Mouse (Mus musculus) forebrain, embryonic 13.5 days (tissue): ENCODE data around the gene Mex3a. TPM values are rescaled to one million over a fixed set of nuclear protein-coding genes. Genes with fewer than 3 reads are reported as not detected.
A peak's percentile ranks its signal among the peaks of the same experiment; 100 is the strongest.

ENCODE experiments used
- ATAC-seq: fragments of 200-750 bp; cut with Nextera tagmentation; 2 replicates; pipeline ENCODE4 v1.8.0; 2017
- H3K27ac ChIP-seq: fragments of 300-500 bp; sonication (generic); 2 replicates; pipeline ENCODE4 v1.5.1; 2015; ENCODE audit warnings: inconsistent platforms, mild to moderate bottlenecking, moderate library complexity
- H3K27me3 ChIP-seq: fragments of 300-500 bp; sonication (generic); 2 replicates; pipeline ENCODE4 v1.6.1; 2015; ENCODE audit warnings: mild to moderate bottlenecking, inconsistent platforms
- H3K36me3 ChIP-seq: fragments of 300-500 bp; sonication (generic); 2 replicates; pipeline ENCODE4 v1.6.1; 2015; ENCODE audit warnings: mild to moderate bottlenecking, inconsistent platforms; ENCODE audit not compliant: poor library complexity, severe bottlenecking
- H3K4me1 ChIP-seq: fragments of 300-500 bp; sonication (generic); 2 replicates; pipeline ENCODE4 v1.6.1; 2015; ENCODE audit warnings: inconsistent platforms
- H3K4me2 ChIP-seq: fragments of 300-500 bp; sonication (generic); 2 replicates; pipeline ENCODE4 v1.6.1; 2015; ENCODE audit warnings: inconsistent platforms, mild to moderate bottlenecking, moderate library complexity
- H3K4me3 ChIP-seq: fragments of 300-500 bp; sonication (generic); 2 replicates; pipeline ENCODE4 v1.5.1; 2015; ENCODE audit warnings: mild to moderate bottlenecking, inconsistent platforms
- H3K9ac ChIP-seq: fragments of 300-500 bp; sonication (generic); 2 replicates; pipeline ENCODE4 v1.6.1; 2015; ENCODE audit warnings: mild to moderate bottlenecking, inconsistent platforms
- H3K9me3 ChIP-seq: fragments of 300-500 bp; sonication (generic); replicated peaks from 2 replicates; pipeline ENCODE4 v1.6.1; 2016; ENCODE audit warnings: inconsistent platforms
- WGBS: fragments of 180-500 bp; shearing (Covaris S2); methylation state at CpG from one replicate; pipeline ENCODE4 v1.1.7; 2015; 5-methylcytosine and 5-hydroxymethylcytosine counted together
- polyA plus RNA-seq: library from polyadenylated mRNA; unstranded; fragments of >200 nt; fragmentation: Nextera tagmentation; extraction: Ambion mirVana; gene quantifications from 2 replicates; pipeline ENCODE4 v1.2.1, GENCODE M21; 2015

Mex3a gene
- polyA plus RNA-seq, 1 experiment from 2014 or later = 52.6 TPM

DNA sequence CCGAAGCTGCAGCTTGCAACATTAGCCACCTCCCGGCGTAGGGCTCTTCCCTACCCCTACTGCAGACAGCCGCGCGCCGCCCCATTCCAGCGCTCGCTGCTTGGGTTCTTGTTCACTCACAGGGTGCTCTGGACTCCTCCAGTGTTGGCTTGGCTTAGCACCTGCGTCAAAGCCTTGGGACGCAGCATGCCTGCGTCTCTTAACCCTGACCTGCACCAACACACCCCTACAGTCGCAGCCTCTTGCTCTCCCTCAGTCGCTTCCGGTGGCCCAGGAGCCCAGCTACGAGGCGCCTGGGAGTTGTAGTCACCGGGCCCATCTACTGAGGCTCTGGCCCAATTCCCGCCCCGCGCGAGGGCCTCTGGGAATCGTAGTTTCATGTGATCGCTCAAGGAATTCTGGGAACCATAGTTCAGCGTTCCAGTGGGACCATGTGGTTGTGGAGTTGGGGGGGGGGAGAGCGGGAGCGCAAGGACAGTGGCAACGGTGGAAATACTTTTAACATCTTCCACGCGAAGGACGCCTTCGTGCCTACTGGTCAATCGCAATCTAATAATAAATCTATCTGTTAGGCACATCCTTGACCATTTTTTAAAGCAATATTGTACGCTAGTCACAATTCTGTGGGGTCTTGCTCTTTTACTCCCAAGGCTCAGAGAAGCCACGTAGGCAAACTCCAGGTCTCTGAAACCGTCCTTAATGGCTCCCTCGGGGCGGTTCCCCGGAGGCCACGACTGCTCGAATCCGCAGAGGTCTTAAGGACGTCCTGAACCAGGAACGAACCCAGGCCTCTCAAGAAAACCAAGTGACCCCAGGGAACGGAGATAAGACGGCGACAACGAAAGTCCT lies 20.7 kb downstream of the Mex3a start, which contains the start of gene Lamtor2:
Gene Lamtor2 (minus strand): TSS at position 399 of the 849 bp plus-strand sequence.
- H3K4me3 ChIP-seq = peak within 1 kb of the TSS; percentile 85
- peak; percentile 94 for ATAC-seq
- peak within 1 kb of the TSS; percentile 74 for H3K4me2 ChIP-seq
- under 1% methylated on average over 48 of the region's 48 CpGs for WGBS
- H3K9ac ChIP-seq = peak within 1 kb of the TSS; percentile 93
- H3K36me3 ChIP-seq = peaks cover 27% of the 10 kb centered on the region
- H3K4me1 ChIP-seq = peaks cover 32% of the 10 kb centered on the region
- peak within 1 kb of the TSS; percentile 95 for H3K27ac ChIP-seq
- no peaks in the 10 kb centered on the region for H3K27me3 ChIP-seq
- H3K9me3 ChIP-seq = no peaks in the 10 kb centered on the region

DNA sequence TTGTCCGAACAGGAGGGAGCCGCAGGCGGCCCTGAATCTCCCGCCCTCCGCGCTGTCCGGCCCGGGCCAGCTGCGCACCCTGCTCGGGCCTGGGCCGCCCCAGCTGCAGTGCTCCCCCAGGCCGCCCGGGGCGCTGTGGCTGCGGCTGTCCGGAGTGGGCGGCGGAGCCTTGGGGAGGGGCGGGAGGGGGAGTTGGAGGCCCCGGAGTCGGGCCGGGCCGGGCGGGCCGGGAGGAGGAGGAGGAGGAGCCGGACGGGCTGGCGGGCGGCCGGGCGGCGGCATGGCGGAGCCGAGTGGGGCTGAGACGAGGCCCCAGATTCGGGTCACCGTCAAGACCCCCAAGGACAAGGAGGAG lies 21.3 kb downstream of the Mex3a start, which contains the start of gene Ubqln4:
Gene Ubqln4 (plus strand): TSS at position 234 of the 355 bp plus-strand sequence.
- WGBS = 0% methylated on average over 20 of the region's 37 CpGs
- ATAC-seq = peak; percentile 87

DNA sequence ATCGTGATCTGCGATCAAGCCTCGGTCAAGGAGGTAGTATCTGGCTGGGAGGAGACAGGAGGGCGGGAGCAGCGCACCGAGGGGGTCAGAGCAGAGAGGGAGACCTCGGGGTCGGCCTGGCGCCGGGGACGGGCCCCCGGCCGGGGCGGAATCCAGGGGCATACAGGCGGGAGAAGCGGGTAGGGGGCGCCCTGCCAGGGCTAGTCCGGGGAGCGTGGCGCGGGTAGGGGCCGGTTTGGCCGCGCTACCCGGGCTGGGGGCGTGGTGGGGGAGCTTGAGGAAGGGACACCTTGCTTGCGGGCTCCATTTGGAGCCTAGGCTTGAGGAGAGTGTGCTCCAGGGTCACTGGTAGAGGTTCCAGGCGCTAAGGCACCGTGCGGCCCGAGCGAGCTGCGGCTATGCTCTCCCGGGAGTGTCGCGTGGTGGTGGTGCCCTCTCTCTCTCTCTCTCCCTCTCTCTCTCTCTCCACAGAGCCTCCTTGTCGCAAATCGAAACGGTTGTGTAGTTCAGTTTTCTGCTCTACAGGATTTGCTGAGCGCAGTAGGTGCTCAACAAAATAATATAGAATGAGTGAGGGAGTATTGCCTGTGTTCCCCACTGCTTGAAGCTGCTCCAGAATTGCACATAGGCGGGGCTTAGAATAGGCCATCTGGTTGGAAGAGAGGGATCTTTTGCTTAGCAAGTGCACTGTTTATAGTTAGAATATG lies 21.8 kb downstream of the Mex3a start:
- peaks cover 32% of the 10 kb centered on the region for H3K4me1 ChIP-seq
- ATAC-seq = peak; percentile 22
- peak overlapping the region; percentile 95 for H3K27ac ChIP-seq
- peak overlapping the region; percentile 85 for H3K4me3 ChIP-seq
- under 1% methylated on average over 41 of the region's 41 CpGs for WGBS
- H3K36me3 ChIP-seq = peaks cover 38% of the 10 kb centered on the region
- peak overlapping the region; percentile 93 for H3K9ac ChIP-seq
- H3K4me2 ChIP-seq = peak overlapping the region; percentile 74
- H3K27me3 ChIP-seq = no peaks in the 10 kb centered on the region
- no peaks in the 10 kb centered on the region for H3K9me3 ChIP-seq

More for the DNA sequence above, 21.3 kb downstream of the Mex3a start, which contains the start of gene Ubqln4:
- H3K27me3 ChIP-seq = no peaks in the 10 kb centered on the region
- H3K9me3 ChIP-seq = no peaks in the 10 kb centered on the region
- peak within 1 kb of the TSS; percentile 93 for H3K9ac ChIP-seq
- peaks cover 33% of the 10 kb centered on the region for H3K36me3 ChIP-seq
- H3K27ac ChIP-seq = peak within 1 kb of the TSS; percentile 95
- H3K4me1 ChIP-seq = peaks cover 32% of the 10 kb centered on the region
- H3K4me2 ChIP-seq = peak within 1 kb of the TSS; percentile 74
- H3K4me3 ChIP-seq = peak within 1 kb of the TSS; percentile 85

DNA sequence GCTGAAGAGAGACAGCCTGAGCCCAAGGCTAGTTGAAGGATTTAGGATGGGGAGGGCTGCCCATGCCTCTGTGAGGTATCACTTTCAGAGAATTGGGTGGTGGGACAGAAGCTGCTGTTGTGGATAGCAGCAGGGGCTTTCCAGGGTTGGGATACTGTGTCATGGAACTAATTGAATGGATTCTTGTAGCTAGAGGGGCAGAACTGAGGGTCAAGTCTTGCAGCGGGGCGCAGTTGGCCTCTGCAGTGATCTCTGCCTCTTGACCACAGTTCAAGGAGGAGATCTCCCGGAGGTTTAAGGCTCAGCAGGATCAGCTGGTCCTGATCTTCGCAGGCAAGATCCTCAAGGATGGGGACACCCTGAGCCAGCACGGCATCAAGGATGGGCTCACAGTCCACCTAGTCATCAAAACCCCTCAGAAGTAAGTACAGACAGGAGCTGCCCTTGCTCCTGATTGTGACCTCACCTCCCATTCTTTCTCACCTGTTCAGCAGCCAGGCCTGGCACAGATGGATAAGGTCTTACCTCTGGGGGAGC lies 22.9 kb downstream of the Mex3a start:
- Histone ChIP-seq H3K4me1 (peaks cover 32% of the 10 kb centered on the region), H3K36me3 (peaks cover 49% of the 10 kb centered on the region), H3K4me3 (peak overlapping the region; percentile 12; the same call in 1 of the 2 replicates), H3K4me2 (peak overlapping the region; percentile 74), H3K27ac (no peak overlapping the region), H3K27me3 (no peaks in the 10 kb centered on the region), H3K9me3 (no peaks in the 10 kb centered on the region), H3K9ac (peak overlapping the region; percentile 31; the same call in 1 of the 2 replicates)
- 88% methylated on average over 5 of the region's 5 CpGs for WGBS
- no peak for ATAC-seq

DNA sequence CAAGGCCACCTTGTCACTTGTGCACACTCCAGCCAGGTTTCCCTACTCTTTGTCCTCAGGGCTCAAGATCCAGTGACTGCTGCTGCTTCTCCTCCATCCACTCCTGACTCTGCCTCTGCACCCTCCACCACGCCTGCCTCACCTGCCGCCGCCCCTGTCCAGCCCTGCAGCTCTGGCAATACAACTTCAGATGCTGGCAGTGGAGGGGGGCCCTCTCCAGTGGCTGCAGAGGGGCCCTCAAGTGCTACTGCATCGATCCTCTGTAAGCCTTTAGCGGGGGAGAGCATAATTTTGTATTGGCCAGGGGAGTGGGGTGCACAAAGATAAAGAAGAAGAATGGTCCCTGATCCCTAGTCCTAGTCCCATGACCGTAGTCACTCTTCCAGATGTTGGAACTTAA lies 23.5 kb downstream of the Mex3a start:
- Histone ChIP-seq H3K4me1 (peaks cover 32% of the 10 kb centered on the region), H3K27ac (no peak overlapping the region), H3K9me3 (no peaks in the 10 kb centered on the region), H3K4me3 (no peak overlapping the region), H3K9ac (0 out of 2 replicates have a peak overlapping the region, but pooled peaks have one; percentile 21), H3K36me3 (peaks cover 55% of the 10 kb centered on the region), H3K4me2 (no peak overlapping the region), H3K27me3 (no peaks in the 10 kb centered on the region)
- ATAC-seq = no peak
- 98% methylated on average over 6 of the region's 6 CpGs for WGBS

DNA sequence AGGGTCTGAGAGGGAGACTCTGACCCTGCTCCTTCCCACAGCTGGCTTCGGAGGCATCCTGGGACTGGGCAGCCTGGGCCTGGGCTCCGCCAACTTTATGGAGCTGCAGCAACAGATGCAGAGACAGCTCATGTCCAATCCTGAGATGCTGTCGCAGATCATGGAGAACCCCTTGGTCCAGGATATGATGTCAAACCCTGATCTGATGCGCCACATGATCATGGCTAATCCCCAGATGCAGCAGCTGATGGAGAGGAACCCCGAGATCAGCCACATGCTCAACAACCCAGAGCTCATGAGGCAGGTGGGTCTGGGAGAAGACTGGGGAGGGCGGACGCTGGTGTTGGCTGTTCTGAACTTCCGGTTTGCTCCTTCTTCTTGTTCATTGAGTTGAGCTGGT lies 24.4 kb downstream of the Mex3a start:
- Histone ChIP-seq H3K4me1 (peaks cover 27% of the 10 kb centered on the region), H3K4me3 (no peak overlapping the region), H3K27ac (no peak overlapping the region), H3K27me3 (no peaks in the 10 kb centered on the region), H3K9me3 (no peaks in the 10 kb centered on the region), H3K9ac (no peak overlapping the region), H3K4me2 (no peak overlapping the region), H3K36me3 (peaks cover 64% of the 10 kb centered on the region)
- 96% methylated on average over 8 of the region's 8 CpGs for WGBS
- ATAC-seq = no peak

DNA sequence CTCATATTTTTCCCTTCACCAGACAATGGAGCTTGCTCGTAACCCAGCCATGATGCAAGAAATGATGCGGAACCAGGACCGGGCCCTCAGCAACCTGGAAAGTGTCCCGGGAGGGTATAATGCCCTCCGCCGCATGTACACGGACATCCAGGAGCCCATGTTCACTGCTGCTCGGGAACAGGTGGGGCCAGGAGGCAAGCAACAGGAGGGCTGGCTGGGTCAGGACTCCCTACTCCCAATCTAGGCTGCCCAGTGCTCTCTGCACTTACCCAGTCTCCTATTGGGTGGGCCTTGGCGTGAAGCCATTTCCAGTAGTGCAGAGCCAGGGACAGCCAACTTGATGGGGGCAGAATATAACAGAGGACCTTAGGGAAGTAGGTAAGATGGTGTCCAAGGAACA lies 27.4 kb downstream of the Mex3a start:
- no peak overlapping the region for H3K9ac ChIP-seq
- H3K4me1 ChIP-seq = peaks cover 16% of the 10 kb centered on the region
- no peaks in the 10 kb centered on the region for H3K27me3 ChIP-seq
- ATAC-seq = no peak
- no peak overlapping the region for H3K4me3 ChIP-seq
- no peak overlapping the region for H3K27ac ChIP-seq
- H3K36me3 ChIP-seq = peaks cover 94% of the 10 kb centered on the region
- H3K9me3 ChIP-seq = no peaks in the 10 kb centered on the region
- no peak overlapping the region for H3K4me2 ChIP-seq
- 96% methylated on average over 9 of the region's 9 CpGs for WGBS

DNA sequence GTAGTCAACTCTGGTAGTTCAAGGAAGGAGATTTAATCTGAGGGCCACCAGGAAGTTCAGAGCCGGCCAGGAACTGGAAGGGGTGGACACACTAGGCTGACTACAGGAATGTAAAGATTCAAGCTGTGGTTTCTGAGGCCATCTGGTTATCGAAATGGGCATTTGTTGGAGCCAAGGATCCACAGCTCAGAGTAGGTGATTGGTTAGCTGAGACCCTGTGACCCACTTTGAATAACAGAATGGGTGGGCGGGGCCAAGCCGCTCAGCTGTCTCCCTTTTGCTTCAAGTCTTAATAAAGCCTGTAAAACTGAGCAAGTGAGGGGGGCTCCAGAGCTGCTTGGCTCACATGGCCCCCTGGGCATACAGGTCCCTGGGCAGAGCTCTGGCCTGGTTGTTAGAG lies 29.8 kb downstream of the Mex3a start:
- Histone ChIP-seq H3K9ac (no peak overlapping the region), H3K27ac (no peak overlapping the region), H3K9me3 (no peaks in the 10 kb centered on the region), H3K4me1 (0 out of 2 replicates have a peak, but pooled peaks cover 3% of the 10 kb centered on the region), H3K4me2 (no peak overlapping the region), H3K36me3 (peaks cover 100% of the 10 kb centered on the region), H3K27me3 (no peaks in the 10 kb centered on the region), H3K4me3 (no peak overlapping the region)
- ATAC-seq = 0 out of 2 replicates have a peak, but pooled peaks have one; percentile 19
- WGBS = 62% methylated on average over 4 of the region's 4 CpGs

DNA sequence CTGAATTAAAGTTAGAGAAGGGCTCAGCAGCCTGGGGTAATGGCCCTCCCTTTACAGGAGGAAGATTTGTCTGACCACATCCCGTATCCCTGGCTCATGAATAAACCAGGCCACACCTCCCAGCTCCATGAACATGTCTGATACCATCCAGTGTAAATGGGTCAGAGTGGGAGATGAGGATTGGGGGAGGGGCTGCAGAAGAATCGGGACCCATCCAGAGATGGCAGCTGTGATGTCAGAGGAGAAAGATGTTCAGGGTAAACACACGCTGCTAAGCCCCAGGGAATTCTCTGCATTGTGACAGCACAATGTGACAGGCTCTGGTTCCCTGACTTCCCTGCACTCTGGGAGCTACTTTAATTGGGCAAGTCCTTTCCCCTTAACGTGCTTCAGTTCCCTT lies 31.2 kb downstream of the Mex3a start:
- H3K36me3 ChIP-seq = peaks cover 100% of the 10 kb centered on the region
- ATAC-seq = no peak
- H3K4me1 ChIP-seq = 0 out of 2 replicates have a peak, but pooled peaks cover 3% of the 10 kb centered on the region
- H3K4me3 ChIP-seq = no peak overlapping the region
- no peak overlapping the region for H3K9ac ChIP-seq
- H3K4me2 ChIP-seq = no peak overlapping the region
- 60% methylated on average over 4 of the region's 4 CpGs for WGBS
- H3K27ac ChIP-seq = no peak overlapping the region
- no peaks in the 10 kb centered on the region for H3K9me3 ChIP-seq
- H3K27me3 ChIP-seq = no peaks in the 10 kb centered on the region

DNA sequence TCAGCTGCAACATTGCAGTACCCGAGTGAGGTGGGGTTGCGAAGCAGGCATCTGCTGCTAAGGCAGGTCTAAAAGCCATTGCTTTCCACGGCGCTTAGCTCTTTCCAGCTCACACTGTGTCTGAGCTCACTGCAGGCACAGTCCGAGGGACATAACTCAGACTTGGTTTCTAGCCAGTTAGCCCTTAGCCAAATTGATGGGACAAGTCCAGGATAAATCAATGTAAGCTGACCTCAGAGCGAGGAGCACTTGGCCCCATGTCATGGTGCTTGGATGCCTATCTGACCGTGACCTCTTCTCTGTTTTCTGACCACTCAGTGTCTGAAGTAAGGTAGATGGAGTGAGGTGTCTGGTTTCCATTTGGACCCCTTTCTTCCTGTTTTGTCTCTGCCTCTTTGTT lies 31.8 kb downstream of the Mex3a start:
- 90% methylated on average over 7 of the region's 7 CpGs for WGBS
- Histone ChIP-seq H3K27ac (no peak overlapping the region), H3K4me3 (no peak overlapping the region)

DNA sequence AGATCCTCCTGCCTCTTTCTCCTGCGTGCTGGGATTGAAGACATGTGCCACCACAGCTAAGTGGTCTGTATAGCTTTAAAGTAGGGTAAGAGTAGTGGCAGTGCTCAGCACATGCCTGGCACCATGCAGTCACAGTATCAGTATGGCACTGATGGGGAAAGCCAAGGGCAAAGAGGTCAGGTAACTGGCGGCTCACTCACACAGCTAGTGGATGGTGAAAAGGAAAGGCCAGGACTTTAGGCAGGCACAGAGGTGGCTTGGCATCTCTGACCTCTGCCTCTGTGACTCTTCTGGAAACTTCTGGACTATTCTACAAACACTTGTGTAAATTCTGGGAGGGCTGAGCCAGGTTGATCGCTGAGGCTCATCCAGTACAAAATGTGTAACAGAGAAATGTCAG lies 33.9 kb downstream of the Mex3a start:
- Histone ChIP-seq H3K9me3 (no peaks in the 10 kb centered on the region), H3K4me1 (0 out of 2 replicates have a peak, but pooled peaks cover 3% of the 10 kb centered on the region), H3K27me3 (no peaks in the 10 kb centered on the region), H3K4me2 (no peak overlapping the region), H3K9ac (no peak overlapping the region), H3K4me3 (no peak overlapping the region), H3K36me3 (peaks cover 96% of the 10 kb centered on the region), H3K27ac (no peak overlapping the region)
- 95% methylated on average over 3 of the region's 3 CpGs for WGBS
- no peak for ATAC-seq

More for the DNA sequence above, 31.8 kb downstream of the Mex3a start:
- Histone ChIP-seq H3K36me3 (peaks cover 100% of the 10 kb centered on the region), H3K4me2 (no peak overlapping the region), H3K27me3 (no peaks in the 10 kb centered on the region), H3K9ac (peak overlapping the region; percentile 8; the same call in 1 of the 2 replicates), H3K9me3 (no peaks in the 10 kb centered on the region), H3K4me1 (0 out of 2 replicates have a peak, but pooled peaks cover 3% of the 10 kb centered on the region)
- ATAC-seq = no peak
